17 mouse cellular contexts compared by ENCODE assay signal in genomic region chr2:85238068-85238667, GRCm38 (mm10). TPM values are rescaled to one million over a fixed set of nuclear protein-coding genes. Genes with fewer than 3 reads are reported as not detected.
DNase-seq lines count a peak whose midpoint lies in the region; ATAC-seq and TF ChIP-seq lines count a peak whose summit lies in the region.
"Had no signal": no experiment of that assay in that cellular context is flagged by ENCODE, and none has a peak within 500 bp of the region (broad histone marks: within the 10 kb centered on the region; RNA-seq: fewer than 3 reads in every experiment).

No protein-coding gene starts in this region.

- no peak overlapping the region for H3K27ac ChIP-seq in hindbrain, postnatal 0 days
- no peak overlapping the region for H3K27ac ChIP-seq in hindbrain, embryonic 14.5 days
- no peak overlapping the region for H3K27ac ChIP-seq in midbrain, embryonic 16.5 days (ENCODE audit: low read length)
- no peak overlapping the region for H3K27ac ChIP-seq in midbrain, embryonic 13.5 days
- peak overlapping the region; percentile 62 to 64 for H3K27ac ChIP-seq in heart, embryonic 14.5 days (replicated peaks in 1 of 2; ENCODE audit: control insufficient read depth in 1 of 2, insufficient read depth in 1 of 2, low read depth in 2 of 2, low read length in 2 of 2)
- H3K27ac ChIP-seq: forebrain, embryonic 10.5 days; hindbrain, embryonic 10.5 days; limb, embryonic 15.5 days; macrophage had no signal

- no peak overlapping the region for H3K4me2 ChIP-seq in hindbrain, postnatal 0 days (ENCODE audit: low read depth, low read length)
- no peak overlapping the region for H3K4me2 ChIP-seq in hindbrain, embryonic 14.5 days (replicated peaks)
- H3K4me2 ChIP-seq in midbrain, embryonic 16.5 days (ENCODE audit: low read length): no peak overlapping the region
- H3K4me2 ChIP-seq in midbrain, embryonic 13.5 days (replicated peaks): no peak overlapping the region
- H3K4me2 ChIP-seq in heart, embryonic 14.5 days (ENCODE audit: low read length): no peak overlapping the region
- H3K4me2 ChIP-seq: limb, embryonic 15.5 days had no signal

- H3K9me3 ChIP-seq in hindbrain, postnatal 0 days (ENCODE audit: low read length): no peaks in the 10 kb centered on the region
- H3K9me3 ChIP-seq in hindbrain, embryonic 14.5 days (ENCODE audit: control insufficient read depth, low read length): no peaks in the 10 kb centered on the region
- no peaks in the 10 kb centered on the region for H3K9me3 ChIP-seq in midbrain, embryonic 16.5 days (replicated peaks; ENCODE audit: control insufficient read depth, low read length, poor library complexity, severe bottlenecking)
- no peaks in the 10 kb centered on the region for H3K9me3 ChIP-seq in midbrain, embryonic 13.5 days
- no peaks in the 10 kb centered on the region for H3K9me3 ChIP-seq in heart, embryonic 14.5 days (ENCODE audit: control insufficient read depth, low read length)
- H3K9me3 ChIP-seq: forebrain, embryonic 10.5 days; hindbrain, embryonic 10.5 days; limb, embryonic 15.5 days had no signal

- peak; percentile 87 for ATAC-seq in hindbrain, postnatal 0 days
- ATAC-seq in hindbrain, embryonic 14.5 days (ENCODE audit: low FRiP score): no peak
- ATAC-seq in midbrain, embryonic 16.5 days: 0 out of 2 replicates have a peak, but pooled peaks have one; percentile 17
- ATAC-seq in midbrain, embryonic 13.5 days: no peak
- peak; percentile 75; the same call in 1 of the 2 replicates for ATAC-seq in heart, embryonic 14.5 days (ENCODE audit: insufficient number of reproducible peaks, insufficient read depth, low FRiP score, low read depth)
- ATAC-seq: CD4-positive, CD25-positive, alpha-beta regulatory T cell, adult 4 months had no signal

- DNase-seq in hindbrain, postnatal 0 days (ENCODE audit: low spot score): peak; percentile 45
- no peak for DNase-seq in hindbrain, embryonic 14.5 days (ENCODE audit: low spot score)
- DNase-seq in lung, postnatal 25 days (ENCODE audit: low spot score): peak; percentile 5
- no peak for DNase-seq in testis, postnatal 10 days (ENCODE audit: low spot score)
- DNase-seq in adipocyte (ENCODE audit: low spot score): no peak
- DNase-seq: cerebellum, adult 9-10 months; thymus, adult 2 months had no signal

- 49% methylated on average over 4 of the region's 4 CpGs for WGBS in hindbrain, postnatal 0 days
- WGBS in hindbrain, embryonic 14.5 days: 72% methylated on average over 4 of the region's 4 CpGs
- WGBS in midbrain, embryonic 16.5 days: 66% methylated on average over 4 of the region's 4 CpGs
- 68% methylated on average over 4 of the region's 4 CpGs for WGBS in midbrain, embryonic 13.5 days
- 22% methylated on average over 4 of the region's 4 CpGs for WGBS in heart, embryonic 14.5 days

- H3K4me3 ChIP-seq in hindbrain, postnatal 0 days (ENCODE audit: low read length): no peak overlapping the region
- H3K4me3 ChIP-seq in hindbrain, embryonic 14.5 days (replicated peaks; ENCODE audit: low read length): no peak overlapping the region
- no peak overlapping the region for H3K4me3 ChIP-seq in midbrain, embryonic 16.5 days (ENCODE audit: low read depth, low read length)
- no peak overlapping the region for H3K4me3 ChIP-seq in midbrain, embryonic 13.5 days (replicated peaks)
- H3K4me3 ChIP-seq in heart, embryonic 14.5 days (ENCODE audit: control insufficient read depth in 1 of 2, insufficient read depth in 1 of 2, low read depth in 1 of 2, low read length in 2 of 2): no peak overlapping the region
- H3K4me3 ChIP-seq: forebrain, embryonic 10.5 days; hindbrain, embryonic 10.5 days; limb, embryonic 15.5 days had no signal

- H3K27me3 ChIP-seq in hindbrain, postnatal 0 days (ENCODE audit: insufficient read depth, low read length): no peaks in the 10 kb centered on the region
- H3K27me3 ChIP-seq in hindbrain, embryonic 14.5 days (ENCODE audit: control insufficient read depth, insufficient read depth, low read length): no peaks in the 10 kb centered on the region
- no peaks in the 10 kb centered on the region for H3K27me3 ChIP-seq in midbrain, embryonic 16.5 days (ENCODE audit: control insufficient read depth, insufficient read depth, low read depth, low read length)
- H3K27me3 ChIP-seq in midbrain, embryonic 13.5 days: no peaks in the 10 kb centered on the region
- H3K27me3 ChIP-seq in heart, embryonic 14.5 days (ENCODE audit: control insufficient read depth, insufficient read depth, low read length): no peaks in the 10 kb centered on the region
- H3K27me3 ChIP-seq: limb, embryonic 15.5 days had no signal

- no peaks in the 10 kb centered on the region for H3K36me3 ChIP-seq in hindbrain, postnatal 0 days (ENCODE audit: insufficient read depth, low read length)
- no peaks in the 10 kb centered on the region for H3K36me3 ChIP-seq in hindbrain, embryonic 14.5 days (replicated peaks; ENCODE audit: control insufficient read depth, insufficient read depth)
- H3K36me3 ChIP-seq in midbrain, embryonic 16.5 days (ENCODE audit: control insufficient read depth, insufficient read depth, low read length): no peaks in the 10 kb centered on the region
- no peaks in the 10 kb centered on the region for H3K36me3 ChIP-seq in midbrain, embryonic 13.5 days
- H3K36me3 ChIP-seq in heart, embryonic 14.5 days (ENCODE audit: control insufficient read depth, insufficient read depth, low read length): no peaks in the 10 kb centered on the region
- H3K36me3 ChIP-seq: forebrain, embryonic 10.5 days; hindbrain, embryonic 10.5 days; limb, embryonic 15.5 days had no signal

- 0 out of 2 replicates have a peak, but pooled peaks cover 3% of the 10 kb centered on the region for H3K4me1 ChIP-seq in hindbrain, postnatal 0 days (ENCODE audit: insufficient read depth, low read length)
- no peaks in the 10 kb centered on the region for H3K4me1 ChIP-seq in hindbrain, embryonic 14.5 days (replicated peaks; ENCODE audit: control insufficient read depth, insufficient read depth, low read length)
- H3K4me1 ChIP-seq in midbrain, embryonic 16.5 days (ENCODE audit: control insufficient read depth, insufficient read depth, low read length): no peaks in the 10 kb centered on the region
- no peaks in the 10 kb centered on the region for H3K4me1 ChIP-seq in midbrain, embryonic 13.5 days (replicated peaks)
- H3K4me1 ChIP-seq in heart, embryonic 14.5 days (ENCODE audit: control insufficient read depth in 2 of 2, insufficient read depth in 2 of 2, low read length in 2 of 2): peaks cover 3 to 9% of the 10 kb centered on the region in 2 experiments
- H3K4me1 ChIP-seq: forebrain, embryonic 10.5 days; hindbrain, embryonic 10.5 days; limb, embryonic 15.5 days had no signal

- no peak for TF ChIP-seq CTCF in hindbrain, postnatal 0 days (IDR thresholded peaks at IDR 0.05; ENCODE audit: low read depth)

- no peak overlapping the region for H3K9ac ChIP-seq in hindbrain, postnatal 0 days (replicated peaks; ENCODE audit: low read length)
- H3K9ac ChIP-seq in hindbrain, embryonic 14.5 days: no peak overlapping the region
- no peak overlapping the region for H3K9ac ChIP-seq in midbrain, embryonic 16.5 days (ENCODE audit: low read depth, low read length)
- H3K9ac ChIP-seq in midbrain, embryonic 13.5 days (replicated peaks): no peak overlapping the region
- no peak overlapping the region for H3K9ac ChIP-seq in heart, embryonic 14.5 days (ENCODE audit: low read length)
- H3K9ac ChIP-seq: limb, embryonic 15.5 days had no signal

RNA-seq across cellular contexts. Expression of gene Lrrc55, which starts 41.2 kb away (rescaled TPM):
- 27.3 and 33.7 TPM in 2 replicates for total RNA-seq in hindbrain, postnatal 0 days (2014; rRNA removed)
- polyA plus RNA-seq in hindbrain, postnatal 0 days (2015; fragmentation: Nextera tagmentation; extraction: Ambion mirVana): 9.0 and 9.7 TPM in 2 replicates
- 9.7 and 13.0 TPM in 2 replicates for polyA plus RNA-seq in hindbrain, embryonic 14.5 days (2014; fragmentation: Nextera tagmentation; extraction: Ambion mirVana)
- 15.2 and 15.8 TPM in 2 replicates for polyA plus RNA-seq in midbrain, embryonic 16.5 days (2015; fragmentation: Nextera tagmentation; extraction: Ambion mirVana)
- 7.0 and 7.6 TPM in 2 replicates for polyA plus RNA-seq in midbrain, embryonic 13.5 days (2015; fragmentation: Nextera tagmentation; extraction: Ambion mirVana)
- polyA plus RNA-seq in heart, embryonic 14.5 days (2014; fragmentation: Nextera tagmentation; extraction: Ambion mirVana): 0.20 and 0.53 TPM in 2 replicates
- total RNA-seq: monocyte, adult 5-6 weeks; neutrophil, adult 5-6 weeks had no signal
- polyA plus RNA-seq: CD4-positive, CD25-positive, alpha-beta regulatory T cell, adult 4 months; macrophage had no signal

Comparison
In these comparisons a context has a peak if more than half of its experiments do, and no peak if none do; other contexts are left out.
1. ATAC-seq: peak in hindbrain, postnatal 0 days (single experiment), midbrain, embryonic 16.5 days (single experiment) and heart, embryonic 14.5 days (single experiment); none in hindbrain, embryonic 14.5 days (single experiment) and midbrain, embryonic 13.5 days (single experiment).
2. DNase-seq: peak in hindbrain, postnatal 0 days (single experiment) and lung, postnatal 25 days (single experiment); none in hindbrain, embryonic 14.5 days (single experiment), testis, postnatal 10 days (single experiment) and adipocyte (single experiment).
3. H3K27ac ChIP-seq: peak in heart, embryonic 14.5 days (2 of 2); none in hindbrain, postnatal 0 days (single experiment), hindbrain, embryonic 14.5 days (single experiment), midbrain, embryonic 16.5 days (single experiment) and midbrain, embryonic 13.5 days (single experiment).